Mouse (Mus musculus): Measurements from ENCODE around the gene Sec23a. TPM values are rescaled to one million over a fixed set of nuclear protein-coding genes. Genes with fewer than 3 reads are reported as not detected.
"Not testable (repeated sequence)": the region's sequence is repeated elsewhere in the genome, so short reads cannot be mapped to it uniquely, and the experiment has no call there.

Sec23a gene
- polyA plus RNA-seq, 1 experiment from 2014 or later, result 108 TPM

GRCm38 (mm10) chr12:59039162-59039970, 27.5 kb upstream of the Sec23a start:
- no peaks in the 10 kb centered on the region for H3K9me3 ChIP-seq
- no peak overlapping the region for H3K4me3 ChIP-seq
- no peak overlapping the region for H3K9ac ChIP-seq
- no peak overlapping the region for H3K27ac ChIP-seq
- ATAC-seq (ENCODE audit: low FRiP score, low read depth), result peak; percentile 68; the same call in 1 of the 2 replicates
- peaks cover 23% of the 10 kb centered on the region for H3K36me3 ChIP-seq
- WGBS, result 65% methylated on average over 10 of the region's 10 CpGs
- H3K4me1 ChIP-seq, result no peaks in the 10 kb centered on the region
- H3K4me2 ChIP-seq (replicated peaks), result peak overlapping the region; percentile 43
- H3K27me3 ChIP-seq (replicated peaks), result no peaks in the 10 kb centered on the region

- Histone ChIP-seq H3K36me3 (peaks cover 5% of the 10 kb centered on the region), H3K9ac (no peak overlapping the region), H3K4me3 (no peak overlapping the region), H3K4me2 (replicated peaks) (no peak overlapping the region), H3K4me1 (no peaks in the 10 kb centered on the region), H3K27me3 (replicated peaks) (no peaks in the 10 kb centered on the region), H3K27ac (no peak overlapping the region), H3K9me3 (no peaks in the 10 kb centered on the region)
- no peak for ATAC-seq (ENCODE audit: low FRiP score, low read depth)
- 72% methylated on average over 5 of the region's 5 CpGs for WGBS
These were observed 20.3 kb upstream of the Sec23a start for GRCm38 (mm10) chr12:59032101-59032500.

GRCm38 (mm10) chr12:59021306-59021705, 9.5 kb upstream of the Sec23a start:
- H3K36me3 ChIP-seq, result peaks cover 40% of the 10 kb centered on the region
- H3K27ac ChIP-seq, result no peak overlapping the region
- H3K27me3 ChIP-seq (replicated peaks), result no peaks in the 10 kb centered on the region
- no peak overlapping the region for H3K4me2 ChIP-seq (replicated peaks)
- H3K4me3 ChIP-seq, result no peak overlapping the region
- 91% methylated on average over 4 of the region's 4 CpGs for WGBS
- H3K9ac ChIP-seq, result no peak overlapping the region
- H3K9me3 ChIP-seq, result no peaks in the 10 kb centered on the region
- ATAC-seq (ENCODE audit: low FRiP score, low read depth), result no peak
- H3K4me1 ChIP-seq, result no peaks in the 10 kb centered on the region

- Histone ChIP-seq H3K9me3 (no peaks in the 10 kb centered on the region), H3K9ac (no peak overlapping the region), H3K4me2 (replicated peaks) (no peak overlapping the region), H3K4me1 (no peaks in the 10 kb centered on the region), H3K4me3 (no peak overlapping the region), H3K36me3 (peaks cover 35% of the 10 kb centered on the region), H3K27ac (no peak overlapping the region), H3K27me3 (replicated peaks) (no peaks in the 10 kb centered on the region)
- 92% methylated on average over 2 of the region's 2 CpGs for WGBS
- ATAC-seq (ENCODE audit: low FRiP score, low read depth), result no peak
These were observed 8.1 kb upstream of the Sec23a start for GRCm38 (mm10) chr12:59019891-59020290.

GRCm38 (mm10) chr12:59017970-59018369, 6.2 kb upstream of the Sec23a start:
- Histone ChIP-seq H3K4me3 (no peak overlapping the region), H3K36me3 (peaks cover 35% of the 10 kb centered on the region), H3K27me3 (replicated peaks) (no peaks in the 10 kb centered on the region), H3K4me1 (no peaks in the 10 kb centered on the region), H3K9ac (no peak overlapping the region), H3K9me3 (no peaks in the 10 kb centered on the region), H3K4me2 (replicated peaks) (no peak overlapping the region), H3K27ac (no peak overlapping the region)
- ATAC-seq (ENCODE audit: low FRiP score, low read depth), result no peak
- 92% methylated on average over 8 of the region's 8 CpGs for WGBS

GRCm38 (mm10) chr12:59013234-59013633, 1.4 kb upstream of the Sec23a start, which contains the start of gene Gemin2:
Gemin2 (plus strand) TSS chr12:59013393.
- H3K4me3 ChIP-seq, result peak within 1 kb of the TSS; percentile 70
- H3K4me1 ChIP-seq, result peaks cover 14% of the 10 kb centered on the region
- WGBS, result under 1% methylated on average over 28 of the region's 28 CpGs
- H3K9me3 ChIP-seq, result no peaks in the 10 kb centered on the region
- no peak within 1 kb of the TSS for H3K27ac ChIP-seq
- H3K36me3 ChIP-seq, result peaks cover 7% of the 10 kb centered on the region
- H3K27me3 ChIP-seq (replicated peaks), result no peaks in the 10 kb centered on the region
- peak within 1 kb of the TSS; percentile 81 for H3K4me2 ChIP-seq (replicated peaks)
- ATAC-seq (ENCODE audit: low FRiP score, low read depth), result peak; percentile 59
- H3K9ac ChIP-seq, result peak within 1 kb of the TSS; percentile 71

- WGBS, result 5% methylated on average over 7 of the region's 7 CpGs
- Histone ChIP-seq H3K27me3 (replicated peaks) (no peaks in the 10 kb centered on the region), H3K4me2 (replicated peaks) (peak overlapping the region; percentile 81), H3K4me1 (peaks cover 14% of the 10 kb centered on the region), H3K9me3 (no peaks in the 10 kb centered on the region), H3K27ac (no peak overlapping the region), H3K4me3 (peak overlapping the region; percentile 70), H3K9ac (peak overlapping the region; percentile 71; the same call in 1 of the 2 replicates), H3K36me3 (peaks cover 3% of the 10 kb centered on the region; the same call in 1 of the 2 replicates)
- ATAC-seq (ENCODE audit: low FRiP score, low read depth), result no peak
These were observed 884 bp upstream of the Sec23a start for GRCm38 (mm10) chr12:59012710-59013091.

GRCm38 (mm10) chr12:59011275-59011843, 458 bp downstream of the Sec23a start:
- WGBS, result under 1% methylated on average over 25 of the region's 25 CpGs
- H3K9me3 ChIP-seq, result no peaks in the 10 kb centered on the region
- H3K9ac ChIP-seq, result peak overlapping the region; percentile 72
- no peak; the same call in 1 of the 2 replicates for ATAC-seq (ENCODE audit: low FRiP score, low read depth)
- H3K36me3 ChIP-seq, result peaks cover 10% of the 10 kb centered on the region
- H3K4me3 ChIP-seq, result peak overlapping the region; percentile 70
- peak overlapping the region; percentile 72 for H3K27ac ChIP-seq
- H3K4me1 ChIP-seq, result peaks cover 14% of the 10 kb centered on the region
- H3K4me2 ChIP-seq (replicated peaks), result peak overlapping the region; percentile 81
- H3K27me3 ChIP-seq (replicated peaks), result no peaks in the 10 kb centered on the region

- H3K9ac ChIP-seq, result no peak overlapping the region
- ATAC-seq (ENCODE audit: low FRiP score, low read depth), result no peak
- WGBS, result 69% methylated on average over 2 of the region's 2 CpGs
These were observed 1.3 kb downstream of the Sec23a start for GRCm38 (mm10) chr12:59010482-59010881.

GRCm38 (mm10) chr12:58985766-58986165, 26.1 kb downstream of the Sec23a start:
- Histone ChIP-seq H3K4me1 (no peaks in the 10 kb centered on the region), H3K36me3 (peaks cover 65% of the 10 kb centered on the region), H3K4me3 (no peak overlapping the region), H3K27ac (no peak overlapping the region), H3K27me3 (replicated peaks) (no peaks in the 10 kb centered on the region), H3K4me2 (replicated peaks) (no peak overlapping the region), H3K9ac (no peak overlapping the region), H3K9me3 (no peaks in the 10 kb centered on the region)
- no peak for ATAC-seq (ENCODE audit: low FRiP score, low read depth)
- WGBS, result 93% methylated on average over 3 of the region's 3 CpGs

More at GRCm38 (mm10) chr12:59010482-59010881, 1.3 kb downstream of the Sec23a start:
- Histone ChIP-seq H3K4me2 (replicated peaks) (peak overlapping the region; percentile 81), H3K36me3 (peaks cover 15% of the 10 kb centered on the region), H3K9me3 (no peaks in the 10 kb centered on the region), H3K4me3 (no peak overlapping the region), H3K27ac (no peak overlapping the region), H3K27me3 (replicated peaks) (no peaks in the 10 kb centered on the region), H3K4me1 (peaks cover 14% of the 10 kb centered on the region)

GRCm38 (mm10) chr12:58981178-58981661, 30.6 kb downstream of the Sec23a start:
- peaks cover 63% of the 10 kb centered on the region for H3K36me3 ChIP-seq

GRCm38 (mm10) chr12:58976966-58977365, 34.9 kb downstream of the Sec23a start:
- H3K9me3 ChIP-seq, result no peaks in the 10 kb centered on the region
- no peak overlapping the region for H3K9ac ChIP-seq
- H3K4me2 ChIP-seq (replicated peaks), result no peak overlapping the region
- no peaks in the 10 kb centered on the region for H3K27me3 ChIP-seq (replicated peaks)
- no peaks in the 10 kb centered on the region for H3K4me1 ChIP-seq
- peaks cover 42% of the 10 kb centered on the region for H3K36me3 ChIP-seq
- no peak overlapping the region for H3K4me3 ChIP-seq
- 89% methylated on average over 2 of the region's 2 CpGs for WGBS
- no peak overlapping the region for H3K27ac ChIP-seq
- ATAC-seq (ENCODE audit: low FRiP score, low read depth), result no peak

More at GRCm38 (mm10) chr12:58981178-58981661, 30.6 kb downstream of the Sec23a start:
- H3K4me2 ChIP-seq (replicated peaks); H3K4me3 ChIP-seq; H3K4me1 ChIP-seq; ATAC-seq (ENCODE audit: low FRiP score, low read depth); H3K9me3 ChIP-seq; H3K27me3 ChIP-seq (replicated peaks); H3K9ac ChIP-seq; H3K27ac ChIP-seq: not testable (repeated sequence)
- WGBS, result 78% methylated on average over 6 of the region's 6 CpGs

Measured in neural tube, embryonic 12.5 days (tissue).